Mouse (Mus musculus) erythroid progenitor cell, adult 5-6 weeks (primary cell): ENCODE data around the gene Adam26a. TPM values are rescaled to one million over a fixed set of nuclear protein-coding genes. Genes with fewer than 3 reads are reported as not detected.
"Not testable (repeated sequence)": the region's sequence is repeated elsewhere in the genome, so short reads cannot be mapped to it uniquely, and the experiment has no call there.

Source experiments
- ATAC-seq: replicated peaks from 2 replicates; pipeline ENCODE4 v1.8.0; 2016; ENCODE audit warnings: moderate number of reproducible peaks, mild to moderate bottlenecking, moderate TSS enrichment, inconsistent platforms; ENCODE audit not compliant: poor library complexity, low FRiP score, severe bottlenecking
- total RNA-seq, 2 experiments: library from RNA; stranded (forward) in 1 of 2; stranded (reverse) in 1 of 2; fragments of 150-400 nt in 1 of 2; fragments of 186-747, 209-891 nt in 1 of 2; gene quantifications; 2 replicates each; pipeline versions ENCODE4 v1.2.3 to v1.2.4; 2015 to 2017; ENCODE audit warnings: low replicate concordance in 2 of 2

The Adam26a gene
- not detected in 2 replicates for total RNA-seq (2015; ENCODE audit: low replicate concordance)
- total RNA-seq (2017; ENCODE audit: low replicate concordance) = not detected in 2 replicates

GRCm38 (mm10) chr8:43576607-43577006 lies at the start of gene Adam26a:
TSS of gene Adam26a (minus strand) at chr8:43576707.
- not testable (repeated sequence) for ATAC-seq

DNA sequence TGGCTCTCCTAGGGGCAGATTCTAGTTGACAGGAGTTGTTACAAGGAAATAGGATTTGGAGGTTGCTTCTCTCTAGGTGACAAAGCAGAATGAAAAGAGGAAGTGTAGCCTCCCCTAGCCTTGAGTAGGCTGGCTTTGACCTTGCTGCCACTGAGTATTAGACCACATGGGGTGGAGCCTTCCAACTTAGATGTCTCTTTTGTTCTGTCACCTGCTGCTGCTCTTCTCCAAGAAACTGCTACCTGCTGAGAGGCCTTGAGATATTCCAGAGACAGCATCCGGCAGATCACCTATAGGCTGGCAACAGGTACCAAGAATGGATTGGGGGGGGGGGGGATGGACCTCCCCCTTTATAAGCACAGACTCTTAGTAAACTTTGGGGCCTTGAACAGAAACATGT lies 39.5 kb upstream of the Adam26a start:
- ATAC-seq = no peak

DNA sequence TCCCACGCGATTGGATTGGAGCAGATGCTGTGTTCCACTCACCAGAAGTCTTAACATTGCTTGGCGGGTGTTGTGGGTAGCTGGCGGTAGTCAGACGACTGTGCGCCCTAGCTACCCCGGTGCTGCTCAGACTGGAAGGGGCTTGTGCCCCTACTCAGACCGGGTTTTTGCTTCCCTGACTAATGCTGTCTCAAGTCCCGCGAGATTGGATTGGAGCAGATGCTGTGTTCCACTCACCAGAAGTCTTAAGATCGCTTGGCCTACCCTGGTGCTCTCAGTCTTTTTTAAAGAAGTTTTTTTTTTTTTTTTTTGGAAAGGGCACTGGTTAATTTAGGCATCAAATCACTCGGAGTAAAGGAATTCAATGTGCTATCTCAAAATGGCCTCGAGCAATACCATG lies 27.1 kb upstream of the Adam26a start:
- ATAC-seq = not testable (repeated sequence)

GRCm38 (mm10) chr8:43603166-43603565 lies 26.7 kb upstream of the Adam26a start:
- not testable (repeated sequence) for ATAC-seq

DNA sequence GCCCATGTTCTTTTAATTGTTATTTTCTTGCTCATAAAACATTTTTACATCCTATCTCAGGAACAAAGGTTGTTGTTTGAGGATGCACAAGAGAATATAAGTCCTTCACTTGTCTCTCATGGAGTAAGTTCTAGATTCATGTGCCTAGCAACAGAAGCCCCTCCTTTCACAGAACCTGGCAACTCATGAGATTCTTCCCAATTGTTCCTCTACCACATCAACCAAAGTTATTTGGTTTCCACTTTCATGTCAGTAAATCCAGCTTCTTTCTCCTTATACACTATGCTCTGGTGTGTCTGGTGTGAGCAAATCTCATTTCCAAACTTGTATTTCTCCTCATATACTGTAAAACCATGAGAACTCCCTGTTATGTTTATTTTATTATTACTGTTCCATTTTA lies 48.5 kb downstream of the Adam26a start, which contains the start of gene Adam26b:
Adam26b (minus strand) TSS at position 101 of the 400 bp plus-strand sequence.
- ATAC-seq = not testable (repeated sequence)

Other genes starting within 250 kb of the Adam26a start
- not detected in 2 replicates for gene Adam26b, start 48.6 kb downstream of the Adam26a start, total RNA-seq (2015; ENCODE audit: low replicate concordance)
- gene Adam26b, start 48.6 kb downstream of the Adam26a start, total RNA-seq (2017; ENCODE audit: low replicate concordance) = not detected in 2 replicates
- not detected in 2 replicates for gene Gm5346, start 50.6 kb upstream of the Adam26a start, total RNA-seq (2015; ENCODE audit: low replicate concordance)
- gene Gm5346, start 50.6 kb upstream of the Adam26a start, total RNA-seq (2017; ENCODE audit: low replicate concordance) = not detected in 2 replicates
- gene Adam34, start 133.3 kb upstream of the Adam26a start, total RNA-seq (2015; ENCODE audit: low replicate concordance) = not detected in 2 replicates
- gene Adam34, start 133.3 kb upstream of the Adam26a start, total RNA-seq (2017; ENCODE audit: low replicate concordance) = not detected in 2 replicates